14 mouse cellular contexts compared by ENCODE assay signal in the genomic region with DNA sequence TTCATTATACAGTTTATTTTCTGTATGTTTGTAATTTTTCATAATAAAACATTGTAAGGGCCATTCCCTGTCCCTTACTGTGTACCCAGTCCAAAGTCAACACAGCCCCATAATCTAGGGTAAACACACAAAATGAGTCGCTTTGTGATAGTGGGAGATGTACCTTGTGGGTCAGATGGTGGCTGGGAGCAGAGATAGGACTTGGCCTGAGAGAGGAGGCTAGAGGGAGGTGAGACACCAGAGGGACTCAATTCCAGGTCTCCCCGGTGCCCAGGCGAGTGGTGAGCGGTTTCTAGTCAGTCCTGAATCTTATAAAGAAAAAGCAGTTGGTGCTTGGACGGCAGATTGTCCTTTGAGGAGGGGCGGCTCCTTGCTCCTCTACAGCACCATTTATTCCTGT. TPM values are rescaled to one million over a fixed set of nuclear protein-coding genes. Genes with fewer than 3 reads are reported as not detected.
A peak's percentile ranks its signal among the peaks of the same experiment; 100 is the strongest.
DNase-seq lines count a peak whose midpoint lies in the region; TF ChIP-seq lines count a peak whose summit lies in the region.
"Had no signal": no experiment of that assay in that cellular context is flagged by ENCODE, and none has a peak within 500 bp of the region (broad histone marks: within the 10 kb centered on the region; RNA-seq: fewer than 3 reads in every experiment).

No protein-coding gene starts in this region.

- H3K27me3 ChIP-seq in liver, adult 2 months (ENCODE audit: control insufficient read depth, insufficient read depth, low read length), result no peaks in the 10 kb centered on the region
- no peaks in the 10 kb centered on the region for H3K27me3 ChIP-seq in myocyte (ENCODE audit: control insufficient read depth, insufficient read depth, insufficient read length)
- H3K27me3 ChIP-seq: Patski had no signal

- H3ac ChIP-seq in myocyte (ENCODE audit: control insufficient read depth, insufficient read length), result no peak overlapping the region

- no peaks in the 10 kb centered on the region for H3K36me3 ChIP-seq in liver, adult 2 months (ENCODE audit: control insufficient read depth, insufficient read depth, low read length)
- no peaks in the 10 kb centered on the region for H3K36me3 ChIP-seq in myocyte (ENCODE audit: control insufficient read depth, insufficient read depth)
- H3K36me3 ChIP-seq: midbrain, embryonic 10.5 days had no signal

- H3K4me1 ChIP-seq in liver, adult 2 months (ENCODE audit: control insufficient read depth, insufficient read depth, low read length), result peaks cover 7% of the 10 kb centered on the region

- no peaks in the 10 kb centered on the region for H3K79me2 ChIP-seq in liver, adult 2 months (ENCODE audit: control insufficient read depth, insufficient read depth, low read length)
- no peaks in the 10 kb centered on the region for H3K79me2 ChIP-seq in myocyte (ENCODE audit: control insufficient read depth, insufficient read depth)

- no peak overlapping the region for H3K27ac ChIP-seq in liver, adult 2 months (replicated peaks; ENCODE audit: insufficient read depth, low read depth, low read length)
- H3K27ac ChIP-seq: left cerebral cortex, adult 2 months; midbrain, embryonic 10.5 days had no signal

- H3K9ac ChIP-seq in liver, adult 2 months (ENCODE audit: low read depth, low read length), result no peak overlapping the region

- no peak for TF ChIP-seq CTCF in liver, adult 2 months (IDR thresholded peaks at IDR 0.05; ENCODE audit: low read depth, low read length)

- no peak for TF ChIP-seq POLR2A in liver, adult 2 months (IDR thresholded peaks at IDR 0.05; ENCODE audit: extremely low read depth, insufficient read depth, low read length)
- TF ChIP-seq POLR2A in myocyte (IDR thresholded peaks at IDR 0.05; ENCODE audit: insufficient read length, low read depth), result no peak

- H3K4me2 ChIP-seq in myocyte (ENCODE audit: low read depth), result peak overlapping the region; percentile 70

- DNase-seq in spleen, adult 12 weeks (ENCODE audit: low spot score), result peak; percentile 47
- no peak for DNase-seq in spleen, adult 18-20 months
- peak; percentile 68 for DNase-seq in liver, adult 2 months (ENCODE audit: extremely low read depth, low read depth, low spot score)
- no peak for DNase-seq in kidney, postnatal 25 days
- no peak for DNase-seq in urinary bladder, postnatal 14 days (ENCODE audit: low spot score)
- no peak for DNase-seq in right cerebral cortex, postnatal 25 days
- DNase-seq: cerebellum, postnatal 25 days; heart, adult 18-20 months; heart, postnatal 4 days; lung, adult 18-20 months had no signal

- no peak overlapping the region for H3K4me3 ChIP-seq in liver, adult 2 months (ENCODE audit: insufficient read depth, low read depth, low read length)
- H3K4me3 ChIP-seq in myocyte, result no peak overlapping the region
- H3K4me3 ChIP-seq: left cerebral cortex, adult 2 months; midbrain, embryonic 10.5 days had no signal

- 56% methylated on average over 6 of the region's 6 CpGs for WGBS in liver, adult 2 months

TF ChIP-seq in myocyte, 11 proteins besides CTCF, POLR2A, EP300 and RAD21:
- no peak for TF ChIP-seq E2F4 (IDR thresholded peaks at IDR 0.05; ENCODE audit: insufficient read depth)
- no peak for TF ChIP-seq MYOG (IDR thresholded peaks at IDR 0.05; ENCODE audit: control insufficient read depth in 1 of 3, insufficient read depth in 1 of 3, insufficient read length in 2 of 3, low read depth in 2 of 3)
- TF ChIP-seq POLR2AphosphoS2 (IDR thresholded peaks at IDR 0.05; ENCODE audit: insufficient read length, low read depth), result no peak
- no peak for TF ChIP-seq TCF3 (IDR thresholded peaks at IDR 0.05; ENCODE audit: insufficient read length, low read depth)
- TF ChIP-seq CEBPB (IDR thresholded peaks at IDR 0.05; ENCODE audit: insufficient read depth, poor library complexity, severe bottlenecking), result no peak
- no peak for TF ChIP-seq REST (IDR thresholded peaks at IDR 0.05; ENCODE audit: insufficient read depth, insufficient read length)
- no peak for TF ChIP-seq USF1 (IDR thresholded peaks at IDR 0.05; ENCODE audit: low read depth)
- TF ChIP-seq MYOD1 (IDR thresholded peaks at IDR 0.05; ENCODE audit: control insufficient read depth in 1 of 3, insufficient read length in 2 of 3, low read depth in 2 of 3), result no peak
- TF ChIP-seq TCF12 (IDR thresholded peaks at IDR 0.05; ENCODE audit: insufficient read depth, poor library complexity, severe bottlenecking), result no peak
- no peak for TF ChIP-seq MAX (IDR thresholded peaks at IDR 0.05; ENCODE audit: low read depth)
- no peak for TF ChIP-seq SRF (IDR thresholded peaks at IDR 0.05; ENCODE audit: control insufficient read depth, insufficient read length, low read depth)

RNA-seq across cellular contexts. Expression of a gene that starts 26.4 kb away (rescaled TPM):
- 8.5 and 9.2 TPM in 2 replicates for total RNA-seq in liver, adult 2 months (2014; rRNA removed)
- 10.7 and 11.1 TPM in 2 replicates for polyA plus RNA-seq in liver, adult 2 months (2012; rRNA removed)
- polyA plus RNA-seq in myocyte (2012; fragmentation: generic; extraction: Trizol), result 1.3 TPM

Comparison
In these comparisons a context has a peak if more than half of its experiments do, and no peak if none do; other contexts are left out.
1. DNase-seq: peak in spleen, adult 12 weeks (single experiment) and liver, adult 2 months (single experiment); none in spleen, adult 18-20 months (0 of 2), kidney, postnatal 25 days (0 of 2), urinary bladder, postnatal 14 days (single experiment) and right cerebral cortex, postnatal 25 days (single experiment).